In the genomic region with DNA sequence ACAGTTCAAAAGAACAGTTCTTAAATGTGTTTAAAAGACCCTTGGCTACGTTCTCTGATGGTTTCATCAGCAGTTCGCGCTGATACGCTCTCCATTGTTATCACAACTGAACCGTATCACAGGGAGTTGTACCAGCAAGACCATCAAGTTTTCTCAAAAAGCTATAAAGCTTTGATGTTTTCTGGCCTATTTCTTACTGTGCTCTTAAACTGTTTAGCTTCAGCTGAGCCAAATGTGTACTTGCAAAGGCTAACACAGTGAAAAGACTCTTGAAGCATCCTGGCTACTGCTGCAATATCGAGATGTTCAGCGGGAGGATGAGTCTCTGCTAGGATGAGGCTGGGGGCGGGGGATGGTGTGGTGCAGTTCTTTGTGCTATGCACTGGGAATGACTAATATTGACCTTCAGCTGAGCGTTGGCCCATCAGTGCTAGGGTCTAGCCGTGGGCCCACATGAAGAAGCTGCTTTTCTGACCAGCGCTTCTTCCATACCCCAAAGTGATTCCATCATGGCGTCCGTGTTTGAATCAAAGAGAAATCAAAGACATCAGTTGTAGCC, we compare ENCODE assay signal across 8 mouse cellular contexts. TPM values are rescaled to one million over a fixed set of nuclear protein-coding genes. Genes with fewer than 3 reads are reported as not detected.
DNase-seq lines count a peak whose midpoint lies in the region; ATAC-seq lines count a peak whose summit lies in the region.

No protein-coding gene starts in this region.

- H3K4me1 ChIP-seq in heart, embryonic 13.5 days: 0 out of 2 replicates have a peak, but pooled peaks cover 4% of the 10 kb centered on the region
- H3K4me1 ChIP-seq in forebrain, embryonic 11.5 days (replicated peaks; ENCODE audit: control insufficient read depth, insufficient read depth, low read length): 0 out of 2 replicates have a peak, but pooled peaks cover 2% of the 10 kb centered on the region
- peaks cover 16% of the 10 kb centered on the region for H3K4me1 ChIP-seq in midbrain, embryonic 10.5 days

- peaks cover 5% of the 10 kb centered on the region; the same call in 1 of the 2 replicates for H3K27me3 ChIP-seq in heart, embryonic 13.5 days (replicated peaks)
- H3K27me3 ChIP-seq in forebrain, embryonic 11.5 days (ENCODE audit: control insufficient read depth, insufficient read depth, low read length): no peaks in the 10 kb centered on the region
- peaks cover 19% of the 10 kb centered on the region for H3K27me3 ChIP-seq in midbrain, embryonic 10.5 days (ENCODE audit: low read depth, poor library complexity, severe bottlenecking)

- no peak for DNase-seq in heart, postnatal 10 days
- peak; percentile 16 for DNase-seq in ZHBTc4 (ENCODE audit: low read depth, low spot score)
- no peak for DNase-seq in forebrain, embryonic 11.5 days (ENCODE audit: low spot score)
- DNase-seq in midbrain, embryonic 10.5 days (ENCODE audit: low spot score): peak; percentile 29
- DNase-seq in spleen, adult 18-20 months: no peak
- no peak for DNase-seq in adipocyte (ENCODE audit: low spot score)
- no peak for DNase-seq in right cerebral cortex, adult 2 months (ENCODE audit: low spot score in 2 of 2)

- no peaks in the 10 kb centered on the region for H3K9me3 ChIP-seq in heart, embryonic 13.5 days
- H3K9me3 ChIP-seq in forebrain, embryonic 11.5 days (ENCODE audit: control insufficient read depth, low read length): no peaks in the 10 kb centered on the region
- no peaks in the 10 kb centered on the region for H3K9me3 ChIP-seq in midbrain, embryonic 10.5 days (replicated peaks)

- no peaks in the 10 kb centered on the region for H3K36me3 ChIP-seq in heart, embryonic 13.5 days
- no peaks in the 10 kb centered on the region for H3K36me3 ChIP-seq in forebrain, embryonic 11.5 days (ENCODE audit: control insufficient read depth, insufficient read depth, low read length)
- no peaks in the 10 kb centered on the region for H3K36me3 ChIP-seq in midbrain, embryonic 10.5 days

- H3K4me3 ChIP-seq in heart, embryonic 13.5 days: 0 out of 2 replicates have a peak overlapping the region, but pooled peaks have one; percentile 34
- no peak overlapping the region for H3K4me3 ChIP-seq in forebrain, embryonic 11.5 days (ENCODE audit: low read depth, low read length)
- peak overlapping the region; percentile 43; the same call in 1 of the 2 replicates for H3K4me3 ChIP-seq in midbrain, embryonic 10.5 days

- ATAC-seq in heart, embryonic 13.5 days (ENCODE audit: extremely low read depth, insufficient number of reproducible peaks, low FRiP score, low TSS enrichment): no peak
- no peak for ATAC-seq in forebrain, embryonic 11.5 days (replicated peaks; ENCODE audit: low FRiP score)

- H3K9ac ChIP-seq in heart, embryonic 13.5 days: peak overlapping the region; percentile 34; the same call in 1 of the 2 replicates
- H3K9ac ChIP-seq in forebrain, embryonic 11.5 days (ENCODE audit: low read length): no peak overlapping the region

- intact Hi-C loops in heart, postnatal 10 days (cut with DNase I): loop anchor here (5.0 to 10.0 kb wide), 2 partner anchors 127 to 231 kb away; no protein-coding TSS in a partner anchor

- H3K4me2 ChIP-seq in heart, embryonic 13.5 days: peak overlapping the region; percentile 67
- peak overlapping the region; percentile 51; the same call in 1 of the 2 replicates for H3K4me2 ChIP-seq in forebrain, embryonic 11.5 days (ENCODE audit: low read depth, low read length, severe bottlenecking)

- 66% methylated on average over 13 of the region's 13 CpGs for whole genome bisulfite sequencing in heart, embryonic 13.5 days
- 69% methylated on average over 13 of the region's 13 CpGs for WGBS in forebrain, embryonic 11.5 days
- WGBS in midbrain, embryonic 10.5 days: 69% methylated on average over 13 of the region's 13 CpGs

- H3K27ac ChIP-seq in heart, embryonic 13.5 days (replicated peaks): no peak overlapping the region
- no peak overlapping the region for H3K27ac ChIP-seq in forebrain, embryonic 11.5 days (ENCODE audit: low read depth, low read length)
- H3K27ac ChIP-seq in midbrain, embryonic 10.5 days (replicated peaks): peak overlapping the region; percentile 71; the same call in 1 of the 2 replicates

RNA-seq across cellular contexts. Expression of gene Dctd, which starts 0.7 kb away (rescaled TPM):
- polyA plus RNA-seq in heart, embryonic 13.5 days (2015; fragmentation: Nextera tagmentation; extraction: Ambion mirVana): 27.2 and 32.7 TPM in 2 replicates
- 1 to 10 TPM; 3.8 to 6.0 TPM for total RNA-seq in heart, postnatal 10 days (2021)
- 36.8 and 38.0 TPM in 2 replicates for polyA plus RNA-seq in forebrain, embryonic 11.5 days (2014; fragmentation: Nextera tagmentation; extraction: Ambion mirVana)
- polyA plus RNA-seq in midbrain, embryonic 10.5 days (2016; fragmentation: Nextera tagmentation; extraction: Ambion mirVana): 28.1 and 36.9 TPM in 2 replicates

Comparison
In these comparisons a context has a peak if more than half of its experiments do, and no peak if none do; other contexts are left out.
1. DNase-seq: peak in ZHBTc4 (single experiment) and midbrain, embryonic 10.5 days (single experiment); none in heart, postnatal 10 days (0 of 2), forebrain, embryonic 11.5 days (single experiment), spleen, adult 18-20 months (0 of 2), adipocyte (single experiment) and right cerebral cortex, adult 2 months (0 of 2).